Mouse (Mus musculus): ENCODE measurements around the gene Gnaq. TPM values are rescaled to one million over a fixed set of nuclear protein-coding genes. Genes with fewer than 3 reads are reported as not detected.
A peak's percentile ranks its signal among the peaks of the same experiment; 100 is the strongest.

Gene Gnaq
- total RNA-seq, 1 experiment from 2014 or later, result 40.2 TPM

- ATAC-seq (ENCODE audit: extremely low read depth, insufficient number of reproducible peaks, low FRiP score, poor library complexity, severe bottlenecking), result no peak
These were observed 197.0 kb downstream of the Gnaq start for GRCm38 (mm10) chr19:16329648-16330047.

GRCm38 (mm10) chr19:16330161-16330560, 197.5 kb downstream of the Gnaq start:
- ATAC-seq (ENCODE audit: extremely low read depth, insufficient number of reproducible peaks, low FRiP score, poor library complexity, severe bottlenecking), result no peak

GRCm38 (mm10) chr19:16331047-16331446, 198.4 kb downstream of the Gnaq start:
- no peak for ATAC-seq (ENCODE audit: extremely low read depth, insufficient number of reproducible peaks, low FRiP score, poor library complexity, severe bottlenecking)

GRCm38 (mm10) chr19:16337866-16338530, 205.4 kb downstream of the Gnaq start:
- ATAC-seq (ENCODE audit: extremely low read depth, insufficient number of reproducible peaks, low FRiP score, poor library complexity, severe bottlenecking), result no peak

- ATAC-seq (ENCODE audit: extremely low read depth, insufficient number of reproducible peaks, low FRiP score, poor library complexity, severe bottlenecking), result no peak
These were observed 207.4 kb downstream of the Gnaq start for GRCm38 (mm10) chr19:16339954-16340586.

- no peak for ATAC-seq (ENCODE audit: extremely low read depth, insufficient number of reproducible peaks, low FRiP score, poor library complexity, severe bottlenecking)
These were observed 210.1 kb downstream of the Gnaq start for GRCm38 (mm10) chr19:16342702-16343101.

- ATAC-seq (ENCODE audit: extremely low read depth, insufficient number of reproducible peaks, low FRiP score, poor library complexity, severe bottlenecking), result no peak
These were observed 212.9 kb downstream of the Gnaq start for GRCm38 (mm10) chr19:16345516-16345915.

- no peak for ATAC-seq (ENCODE audit: extremely low read depth, insufficient number of reproducible peaks, low FRiP score, poor library complexity, severe bottlenecking)
These were observed 214.4 kb downstream of the Gnaq start for GRCm38 (mm10) chr19:16347037-16347436.

GRCm38 (mm10) chr19:16353701-16354136, 221.1 kb downstream of the Gnaq start:
- no peak for ATAC-seq (ENCODE audit: extremely low read depth, insufficient number of reproducible peaks, low FRiP score, poor library complexity, severe bottlenecking)

- no peak for ATAC-seq (ENCODE audit: extremely low read depth, insufficient number of reproducible peaks, low FRiP score, poor library complexity, severe bottlenecking)
These were observed 225.5 kb downstream of the Gnaq start for GRCm38 (mm10) chr19:16358148-16358547.

- no peak for ATAC-seq (ENCODE audit: extremely low read depth, insufficient number of reproducible peaks, low FRiP score, poor library complexity, severe bottlenecking)
These were observed 226.3 kb downstream of the Gnaq start for GRCm38 (mm10) chr19:16358905-16359304.

- ATAC-seq (ENCODE audit: extremely low read depth, insufficient number of reproducible peaks, low FRiP score, poor library complexity, severe bottlenecking), result no peak
These were observed 233.9 kb downstream of the Gnaq start for GRCm38 (mm10) chr19:16366465-16367063.

- no peak for ATAC-seq (ENCODE audit: extremely low read depth, insufficient number of reproducible peaks, low FRiP score, poor library complexity, severe bottlenecking)
These were observed 234.6 kb downstream of the Gnaq start for GRCm38 (mm10) chr19:16367218-16367617.

- no peak for ATAC-seq (ENCODE audit: extremely low read depth, insufficient number of reproducible peaks, low FRiP score, poor library complexity, severe bottlenecking)
These were observed 239.0 kb downstream of the Gnaq start for GRCm38 (mm10) chr19:16371680-16372079.

- ATAC-seq (ENCODE audit: extremely low read depth, insufficient number of reproducible peaks, low FRiP score, poor library complexity, severe bottlenecking), result peak; percentile 42; the same call in 1 of the 2 replicates
These were observed 240.3 kb downstream of the Gnaq start for GRCm38 (mm10) chr19:16372752-16373486.

GRCm38 (mm10) chr19:16375881-16376280, 243.2 kb downstream of the Gnaq start:
- ATAC-seq (ENCODE audit: extremely low read depth, insufficient number of reproducible peaks, low FRiP score, poor library complexity, severe bottlenecking), result no peak

- no peak for ATAC-seq (ENCODE audit: extremely low read depth, insufficient number of reproducible peaks, low FRiP score, poor library complexity, severe bottlenecking)
These were observed 245.9 kb downstream of the Gnaq start for GRCm38 (mm10) chr19:16378565-16378964.

- no peak for ATAC-seq (ENCODE audit: extremely low read depth, insufficient number of reproducible peaks, low FRiP score, poor library complexity, severe bottlenecking)
These were observed 247.1 kb downstream of the Gnaq start for GRCm38 (mm10) chr19:16379687-16380086.

GRCm38 (mm10) chr19:16382392-16382791, 249.8 kb downstream of the Gnaq start:
- ATAC-seq (ENCODE audit: extremely low read depth, insufficient number of reproducible peaks, low FRiP score, poor library complexity, severe bottlenecking), result 0 out of 2 replicates have a peak, but pooled peaks have one; percentile 30
